Mouse (Mus musculus) embryonic facial prominence, embryonic 14.5 days (tissue): ENCODE data around the gene Sec11a. TPM values are rescaled to one million over a fixed set of nuclear protein-coding genes. Genes with fewer than 3 reads are reported as not detected.

Experiments
- ATAC-seq: fragments of 200-750 bp; cut with Nextera tagmentation; 2 replicates; pipeline ENCODE4 v1.8.0; 2017; ENCODE audit warnings: low read depth, moderate number of reproducible peaks, moderate TSS enrichment
- DNase-seq: peaks from one replicate; pipeline ENCODE4 v3.0.0-alpha.2; 2015; ENCODE audit warnings: low spot score
- H3K27ac ChIP-seq: fragments of 300-500 bp; sonication (generic); replicated peaks from 2 replicates; pipeline ENCODE4 v1.5.1; 2014; ENCODE audit warnings: low read depth, mild to moderate bottlenecking, low read length, moderate library complexity
- H3K27me3 ChIP-seq: fragments of 300-500 bp; sonication (generic); replicated peaks from 2 replicates; pipeline ENCODE4 v1.6.1; 2014; ENCODE audit warnings: low read length; ENCODE audit not compliant: control insufficient read depth, insufficient read depth
- H3K36me3 ChIP-seq: fragments of 300-500 bp; sonication (generic); 2 replicates; pipeline ENCODE4 v1.6.1; 2014; ENCODE audit warnings: low read length, mixed read lengths; ENCODE audit not compliant: control insufficient read depth, insufficient read depth
- H3K4me1 ChIP-seq: fragments of 300-500 bp; sonication (generic); 2 replicates; pipeline ENCODE4 v1.6.1; 2014; ENCODE audit warnings: antibody characterized with exemption, low read length; ENCODE audit not compliant: control insufficient read depth, insufficient read depth
- H3K4me2 ChIP-seq: fragments of 300-500 bp; sonication (generic); 2 replicates; pipeline ENCODE4 v1.6.1; 2014; ENCODE audit warnings: low read depth, mild to moderate bottlenecking, low read length, moderate library complexity, mixed read lengths
- H3K4me3 ChIP-seq: fragments of 300-500 bp; sonication (generic); 2 replicates; pipeline ENCODE4 v1.5.1; 2014; ENCODE audit warnings: low read depth, mild to moderate bottlenecking, low read length
- H3K9ac ChIP-seq: fragments of 300-500 bp; sonication (generic); 2 replicates; pipeline ENCODE4 v1.6.1; 2014; ENCODE audit warnings: low read depth, mild to moderate bottlenecking, low read length, moderate library complexity, mixed read lengths
- H3K9me3 ChIP-seq: fragments of 300-500 bp; sonication (generic); 2 replicates; pipeline ENCODE4 v1.6.1; 2016; ENCODE audit warnings: low read length; ENCODE audit not compliant: control insufficient read depth
- WGBS: fragments of 180-500 bp; shearing (Covaris S2); extraction: QIAGEN DNeasy Blood & Tissue Kit; methylation state at CpG from one replicate; pipeline ENCODE4 v1.1.7; 2014; 5-methylcytosine and 5-hydroxymethylcytosine counted together
- polyA plus RNA-seq: library from polyadenylated mRNA; unstranded; fragments of >200 nt; fragmentation: Nextera tagmentation; extraction: Ambion mirVana; gene quantifications from 2 replicates; pipeline ENCODE4 v1.2.1, GENCODE M21; 2014

The Sec11a gene
- polyA plus RNA-seq, 1 experiment from 2014 or later = 194 TPM

GRCm38 (mm10) chr7:80864831-80865230 lies 82.7 kb downstream of the Sec11a start:
- H3K4me1 ChIP-seq = peaks cover 15% of the 10 kb centered on the region; the same call in 1 of the 2 replicates
- no peak overlapping the region for H3K4me3 ChIP-seq
- no peaks in the 10 kb centered on the region for H3K27me3 ChIP-seq
- no peak overlapping the region for H3K4me2 ChIP-seq
- H3K27ac ChIP-seq = no peak overlapping the region
- WGBS = 66% methylated on average over 8 of the region's 8 CpGs
- DNase-seq = no peak
- no peak overlapping the region for H3K9ac ChIP-seq
- ATAC-seq = no peak
- no peaks in the 10 kb centered on the region for H3K9me3 ChIP-seq
- peaks cover 65% of the 10 kb centered on the region for H3K36me3 ChIP-seq

- WGBS = 67% methylated on average over 1 of the region's 1 CpGs
- Histone ChIP-seq H3K9me3 (no peaks in the 10 kb centered on the region), H3K36me3 (peaks cover 61% of the 10 kb centered on the region), H3K9ac (no peak overlapping the region), H3K27me3 (no peaks in the 10 kb centered on the region), H3K27ac (no peak overlapping the region), H3K4me3 (no peak overlapping the region), H3K4me2 (no peak overlapping the region), H3K4me1 (peaks cover 15% of the 10 kb centered on the region; the same call in 1 of the 2 replicates)
- DNase-seq = no peak
- no peak for ATAC-seq
Measured at GRCm38 (mm10) chr7:80864151-80864550, 83.4 kb downstream of the Sec11a start.

GRCm38 (mm10) chr7:80863520-80863919 lies 84.1 kb downstream of the Sec11a start:
- H3K4me2 ChIP-seq = no peak overlapping the region
- no peak for DNase-seq
- no peaks in the 10 kb centered on the region for H3K9me3 ChIP-seq
- no peak overlapping the region for H3K4me3 ChIP-seq
- H3K27ac ChIP-seq = no peak overlapping the region
- H3K27me3 ChIP-seq = no peaks in the 10 kb centered on the region
- ATAC-seq = no peak
- H3K9ac ChIP-seq = no peak overlapping the region
- WGBS = 89% methylated on average over 5 of the region's 5 CpGs
- peaks cover 15% of the 10 kb centered on the region; the same call in 1 of the 2 replicates for H3K4me1 ChIP-seq
- peaks cover 54% of the 10 kb centered on the region for H3K36me3 ChIP-seq

GRCm38 (mm10) chr7:80862475-80862874 lies 85.1 kb downstream of the Sec11a start:
- Histone ChIP-seq H3K4me2 (peak overlapping the region; percentile 92; the same call in 1 of the 2 replicates), H3K4me3 (no peak overlapping the region), H3K27me3 (no peaks in the 10 kb centered on the region), H3K9ac (no peak overlapping the region), H3K4me1 (peaks cover 15% of the 10 kb centered on the region; the same call in 1 of the 2 replicates), H3K9me3 (no peaks in the 10 kb centered on the region), H3K36me3 (peaks cover 44% of the 10 kb centered on the region), H3K27ac (no peak overlapping the region)
- ATAC-seq (no peak), DNase-seq (no peak)
- 92% methylated on average over 2 of the region's 2 CpGs for WGBS

- peak within 1 kb of the TSS; percentile 90 for H3K4me3 ChIP-seq
- ATAC-seq (peak; percentile 99), DNase-seq (peak; percentile 98)
- H3K27ac ChIP-seq = peak within 1 kb of the TSS; percentile 81
- no peaks in the 10 kb centered on the region for H3K27me3 ChIP-seq
- peaks cover 28% of the 10 kb centered on the region for H3K36me3 ChIP-seq
- peak within 1 kb of the TSS; percentile 92 for H3K4me2 ChIP-seq
- H3K9ac ChIP-seq = peak within 1 kb of the TSS; percentile 91
- 1% methylated on average over 21 of the region's 40 CpGs for WGBS
- no peaks in the 10 kb centered on the region for H3K9me3 ChIP-seq
- peaks cover 15% of the 10 kb centered on the region; the same call in 1 of the 2 replicates for H3K4me1 ChIP-seq
Measured at GRCm38 (mm10) chr7:80860729-80861274, 86.8 kb downstream of the Sec11a start, which contains the start of gene Zscan2. Zscan2 (plus strand) TSS chr7:80860920.

- no peak overlapping the region for H3K27ac ChIP-seq
- peak; percentile 73 for ATAC-seq
- WGBS = 0% methylated on average over 13 of the region's 13 CpGs
Measured at GRCm38 (mm10) chr7:80860227-80860626, 87.4 kb downstream of the Sec11a start.

GRCm38 (mm10) chr7:80857181-80857580 lies 90.4 kb downstream of the Sec11a start:
- no peaks in the 10 kb centered on the region for H3K9me3 ChIP-seq
- DNase-seq = peak; percentile 75

More at GRCm38 (mm10) chr7:80860227-80860626, 87.4 kb downstream of the Sec11a start:
- Histone ChIP-seq H3K27me3 (no peaks in the 10 kb centered on the region), H3K4me3 (peak overlapping the region; percentile 90), H3K9me3 (no peaks in the 10 kb centered on the region), H3K4me2 (peak overlapping the region; percentile 92), H3K36me3 (peaks cover 23% of the 10 kb centered on the region), H3K4me1 (peaks cover 15% of the 10 kb centered on the region; the same call in 1 of the 2 replicates), H3K9ac (peak overlapping the region; percentile 91)
- peak; percentile 90 for DNase-seq

GRCm38 (mm10) chr7:80855316-80855715 lies 92.3 kb downstream of the Sec11a start:
- no peak for DNase-seq
- Histone ChIP-seq H3K27ac (no peak overlapping the region), H3K4me2 (no peak overlapping the region), H3K9me3 (no peaks in the 10 kb centered on the region), H3K4me3 (no peak overlapping the region), H3K36me3 (no peaks in the 10 kb centered on the region), H3K27me3 (no peaks in the 10 kb centered on the region), H3K9ac (no peak overlapping the region), H3K4me1 (0 out of 2 replicates have a peak, but pooled peaks cover 4% of the 10 kb centered on the region)
- ATAC-seq = no peak

More at GRCm38 (mm10) chr7:80857181-80857580, 90.4 kb downstream of the Sec11a start:
- no peaks in the 10 kb centered on the region for H3K27me3 ChIP-seq
- no peak overlapping the region for H3K9ac ChIP-seq
- H3K4me2 ChIP-seq = no peak overlapping the region
- no peaks in the 10 kb centered on the region for H3K36me3 ChIP-seq
- no peak overlapping the region for H3K4me3 ChIP-seq
- WGBS = 33% methylated on average over 6 of the region's 6 CpGs
- H3K27ac ChIP-seq = no peak overlapping the region
- H3K4me1 ChIP-seq = 0 out of 2 replicates have a peak, but pooled peaks cover 12% of the 10 kb centered on the region
- ATAC-seq = no peak
